In the genomic region with DNA sequence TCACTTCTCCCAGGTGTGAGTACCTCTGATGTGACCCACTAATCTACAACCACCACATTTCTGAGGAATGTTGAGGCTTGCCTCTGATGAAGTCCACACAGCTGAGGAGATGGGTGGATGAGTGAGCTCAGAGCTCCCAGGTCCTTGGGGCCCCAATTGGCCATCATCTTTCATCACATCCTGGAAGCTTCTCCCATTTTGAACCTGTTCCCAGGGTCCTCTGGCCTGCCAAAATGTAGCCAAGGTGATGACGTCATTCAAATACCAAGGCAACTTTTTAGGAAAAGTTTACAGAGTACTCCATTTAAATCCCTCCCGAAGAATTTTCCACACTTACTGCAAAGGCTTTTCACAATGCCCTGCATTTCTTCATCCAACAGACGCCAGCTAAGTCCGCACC, we compare ENCODE assay signal across 14 mouse cellular contexts.
"Had no signal": no experiment of that assay in that cellular context is flagged by ENCODE, and none has a peak within 500 bp of the region (broad histone marks: within the 10 kb centered on the region; RNA-seq: fewer than 3 reads in every experiment).

No protein-coding gene starts in this region.

- H3K9ac ChIP-seq: liver, embryonic 15.5 days; neural tube, embryonic 15.5 days had no signal

- H3K4me3 ChIP-seq: liver, embryonic 15.5 days; myocyte; neural tube, embryonic 15.5 days had no signal

- H3K4me2 ChIP-seq: liver, embryonic 11.5 days; liver, embryonic 15.5 days; neural tube, embryonic 15.5 days had no signal

- H3K27me3 ChIP-seq: liver, embryonic 15.5 days; neural tube, embryonic 15.5 days had no signal

- ATAC-seq: hindbrain, postnatal 0 days; lung, postnatal 0 days had no signal

- DNase-seq: kidney, adult 11 months; kidney, adult 9 months; kidney, postnatal 4 days; lung, adult 2 months; lung, postnatal 4 days; thymus, adult 2 months; thymus, postnatal 25 days had no signal

- H3K36me3 ChIP-seq: liver, embryonic 15.5 days; neural tube, embryonic 15.5 days had no signal

- H3K27ac ChIP-seq: hindbrain, postnatal 0 days; kidney, postnatal 0 days; liver, embryonic 15.5 days; neural tube, embryonic 15.5 days had no signal

- H3K4me1 ChIP-seq: liver, embryonic 15.5 days; neural tube, embryonic 15.5 days had no signal

- H3K9me3 ChIP-seq: liver, embryonic 15.5 days; neural tube, embryonic 15.5 days had no signal
